Mouse (Mus musculus): ENCODE measurements around the gene Gm19345.

DNA sequence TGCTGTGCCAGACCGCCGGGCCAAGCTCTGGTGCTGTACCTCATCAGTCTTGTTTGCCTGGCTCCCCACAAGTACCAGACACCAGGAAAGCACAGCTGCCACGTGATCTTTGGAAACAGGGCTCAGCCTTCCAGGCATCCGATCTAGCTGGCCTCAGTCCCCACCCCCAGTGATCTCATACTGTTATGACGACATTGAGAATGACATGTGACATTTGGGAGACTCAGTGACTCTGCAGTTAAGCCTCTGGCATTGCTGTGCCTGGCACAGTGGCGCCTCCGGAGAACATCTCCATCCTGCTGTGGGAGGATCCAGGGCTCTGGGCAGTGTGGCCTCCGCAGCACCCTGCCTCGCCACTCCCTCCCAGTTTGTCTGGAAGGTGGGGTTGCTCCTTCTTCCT is 20.0 kb upstream of the Gm19345 start:
- TF ChIP-seq CTCF (conservative IDR thresholded peaks at IDR 0.05; ENCODE audit: low read length) (no peak), POU5F1 (IDR thresholded peaks at IDR 0.05; ENCODE audit: borderline replicate concordance, low read length) (no peak)
